Mouse (Mus musculus): Measurements from ENCODE around the gene Kcnab1. TPM values are rescaled to one million over a fixed set of nuclear protein-coding genes. Genes with fewer than 3 reads are reported as not detected.

Kcnab1 gene
- total and polyA plus RNA-seq, 3 experiments, result 0.38 to 0.81 (median 0.76) TPM

DNA sequence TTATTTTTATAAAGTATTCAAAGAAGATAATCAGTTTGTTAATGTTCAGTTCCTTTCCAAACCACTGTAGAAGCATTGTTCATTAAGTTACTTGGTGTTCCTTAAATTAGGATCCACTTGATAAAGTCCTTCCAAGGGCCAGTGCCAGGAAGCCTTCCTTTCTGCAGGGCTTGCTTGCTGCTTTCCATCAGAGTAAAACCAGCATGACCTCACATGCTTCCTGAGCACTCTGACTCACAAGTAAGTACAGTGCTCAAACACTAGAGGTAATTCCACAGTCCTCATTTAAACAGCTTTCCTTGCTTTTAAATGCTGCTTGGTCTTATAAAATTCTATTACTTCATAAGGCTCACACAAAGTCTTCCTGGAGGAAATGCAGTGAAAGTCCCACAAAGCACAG, 276.6 kb downstream of the Kcnab1 start:
- H3K9me3 ChIP-seq (replicated peaks; ENCODE audit: low read length), result no peaks in the 10 kb centered on the region
- peaks cover 28% of the 10 kb centered on the region for H3K79me2 ChIP-seq (replicated peaks; ENCODE audit: control insufficient read depth, extremely low read depth, insufficient read depth, poor library complexity, severe bottlenecking)
- H3K27ac ChIP-seq (ENCODE audit: insufficient read depth, low read depth), result no peak overlapping the region
- H3K4me1 ChIP-seq (ENCODE audit: control insufficient read depth in 1 of 2, insufficient read depth in 2 of 2), result peaks cover 0 to 17% of the 10 kb centered on the region in 2 experiments; a peak in 2 of 4 replicates
- H3K9ac ChIP-seq (ENCODE audit: insufficient read depth, low read depth), result no peak overlapping the region
- peaks cover 42 to 91% of the 10 kb centered on the region in 2 experiments for H3K36me3 ChIP-seq (replicated peaks in 1 of 2; ENCODE audit: control insufficient read depth in 1 of 2, insufficient read depth in 1 of 2, low read length in 1 of 2)
- dilution Hi-C loops (cut with MboI; ENCODE audit: extremely low pct_ligation_motif_present, extremely low pct_unique_long_range_greater_than_20kb, low sequenced_read_pairs), result no loop called here
- DNase-seq (ENCODE audit: extremely low read depth), result no peak
- no peaks in the 10 kb centered on the region for H3K27me3 ChIP-seq (replicated peaks)
- no peak overlapping the region for H3K4me2 ChIP-seq (ENCODE audit: insufficient read depth, low read depth, poor library complexity, severe bottlenecking)
- in situ Hi-C loops (cut with MboI; ENCODE audit: low pct_ligation_motif_present, low pct_unique_long_range_greater_than_20kb, low sequenced_read_pairs), result loop anchor here (10.0 to 25.0 kb wide), 2 partner anchors 149 to 277 kb away; partner anchors contain the start of gene Lekr1
- no peak overlapping the region for H3K4me3 ChIP-seq (replicated peaks in 1 of 3; ENCODE audit: low read depth in 2 of 3, low read length in 2 of 3, poor library complexity in 1 of 3)
- TF ChIP-seq JUND (conservative IDR thresholded peaks at IDR 0.05; ENCODE audit: low read depth, low read length), result no peak
- no peak for TF ChIP-seq CHD1 (IDR thresholded peaks at IDR 0.05; ENCODE audit: low read depth, low read length)
- no peak for TF ChIP-seq NELFE (IDR thresholded peaks at IDR 0.05; ENCODE audit: low read depth, low read length)
- TF ChIP-seq RCOR1 (conservative IDR thresholded peaks at IDR 0.05; ENCODE audit: low read depth, low read length), result no peak
- TF ChIP-seq GABPA (IDR thresholded peaks at IDR 0.05; ENCODE audit: insufficient replicate concordance, low read depth, low read length), result no peak
- no peak for TF ChIP-seq MAFK (IDR thresholded peaks at IDR 0.05; ENCODE audit: insufficient replicate concordance, low read length)
- TF ChIP-seq TCF12 (IDR thresholded peaks at IDR 0.05; ENCODE audit: low read depth, low read length), result no peak
- no peak for TF ChIP-seq SIN3A (IDR thresholded peaks at IDR 0.05; ENCODE audit: low read length)
- no peak for TF ChIP-seq BHLHE40 (IDR thresholded peaks at IDR 0.05; ENCODE audit: low read depth, low read length)
- no peak for TF ChIP-seq JUN (IDR thresholded peaks at IDR 0.05; ENCODE audit: insufficient read depth, low read depth, low read length)
- no peak for TF ChIP-seq NRF1 (IDR thresholded peaks at IDR 0.05; ENCODE audit: low read depth, low read length)
- no peak for TF ChIP-seq CHD2 (IDR thresholded peaks at IDR 0.05; ENCODE audit: low read length)
- TF ChIP-seq KAT2A (IDR thresholded peaks at IDR 0.05; ENCODE audit: insufficient replicate concordance, low read length), result no peak

DNA sequence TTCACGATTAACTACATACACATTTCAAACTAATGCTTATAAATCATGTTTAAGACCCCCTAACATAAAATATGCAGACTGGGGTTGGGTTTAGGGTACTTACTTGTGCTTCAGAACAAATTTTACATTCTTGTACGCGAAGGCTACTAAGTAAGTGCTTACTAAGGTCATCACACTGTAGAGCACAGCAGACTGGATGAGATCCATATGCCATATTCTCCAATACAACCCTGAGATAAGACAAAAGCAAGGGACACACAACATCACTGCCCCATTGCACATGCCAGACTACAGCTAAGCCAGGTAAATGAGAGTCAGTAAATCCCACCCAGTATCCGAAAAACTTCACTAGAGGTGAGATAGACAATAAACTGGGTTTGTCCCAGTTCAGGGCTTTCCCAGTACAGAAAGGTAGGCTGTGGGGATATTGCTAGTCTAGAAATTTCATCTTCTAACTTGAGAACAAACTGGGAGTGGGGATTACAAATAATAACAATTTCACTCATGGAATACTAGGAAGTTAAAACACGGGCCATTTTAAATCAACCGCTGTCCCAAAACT, 282.1 kb downstream of the Kcnab1 start:
- H3K27me3 ChIP-seq (replicated peaks), result no peaks in the 10 kb centered on the region
- H3K9me3 ChIP-seq (replicated peaks; ENCODE audit: low read length), result no peaks in the 10 kb centered on the region
- H3K4me3 ChIP-seq (replicated peaks in 1 of 3; ENCODE audit: low read depth in 2 of 3, low read length in 2 of 3, poor library complexity in 1 of 3), result peak overlapping the region; percentile 87 to 96 (median 87)
- H3K79me2 ChIP-seq (replicated peaks; ENCODE audit: control insufficient read depth, extremely low read depth, insufficient read depth, poor library complexity, severe bottlenecking), result peaks cover 41% of the 10 kb centered on the region
- H3K4me1 ChIP-seq (ENCODE audit: control insufficient read depth in 1 of 2, insufficient read depth in 2 of 2), result peaks cover 0 to 17% of the 10 kb centered on the region in 2 experiments; a peak in 1 of 4 replicates
- no peak for TF ChIP-seq ELF1 (IDR thresholded peaks at IDR 0.05; ENCODE audit: low read depth, low read length)
- 0 out of 2 replicates have a peak, but pooled peaks have one; percentile 43 for TF ChIP-seq POLR2AphosphoS2 (IDR thresholded peaks at IDR 0.05; ENCODE audit: low read depth, low read length)
- no peak for TF ChIP-seq PAX5 (IDR thresholded peaks at IDR 0.05; ENCODE audit: low read length)
- TF ChIP-seq GABPA (IDR thresholded peaks at IDR 0.05; ENCODE audit: insufficient replicate concordance, low read depth, low read length), result no peak
- no peak for TF ChIP-seq IRF4 (IDR thresholded peaks at IDR 0.05; ENCODE audit: low read depth, low read length)
- TF ChIP-seq CTCF (conservative IDR thresholded peaks at IDR 0.05 in 1 of 2, IDR thresholded peaks at IDR 0.05 in 1 of 2; ENCODE audit: low read depth in 2 of 2, low read length in 2 of 2), result no peak
- no peak for TF ChIP-seq TCF12 (IDR thresholded peaks at IDR 0.05; ENCODE audit: low read depth, low read length)
- TF ChIP-seq JUN (IDR thresholded peaks at IDR 0.05; ENCODE audit: insufficient read depth, low read depth, low read length), result no peak
- TF ChIP-seq EP300 (IDR thresholded peaks at IDR 0.05; ENCODE audit: low read length), result peak; percentile 20; the same call in 1 of the 2 replicates
- peak overlapping the region; percentile 92 for H3K9ac ChIP-seq (ENCODE audit: insufficient read depth, low read depth)
- peaks cover 24 to 38% of the 10 kb centered on the region in 2 experiments for H3K36me3 ChIP-seq (replicated peaks in 1 of 2; ENCODE audit: control insufficient read depth in 1 of 2, insufficient read depth in 1 of 2, low read length in 1 of 2)
- no peak overlapping the region for H3K27ac ChIP-seq (ENCODE audit: insufficient read depth, low read depth)
- dilution Hi-C loops (cut with MboI; ENCODE audit: extremely low pct_ligation_motif_present, extremely low pct_unique_long_range_greater_than_20kb, low sequenced_read_pairs) (no loop called here), in situ Hi-C loops (cut with MboI; ENCODE audit: low pct_ligation_motif_present, low pct_unique_long_range_greater_than_20kb, low sequenced_read_pairs) (loop anchor here (25.0 kb wide), 1 partner anchor 271 kb away; the partner anchor contains the start of gene Lekr1)
- H3K4me2 ChIP-seq (ENCODE audit: insufficient read depth, low read depth, poor library complexity, severe bottlenecking), result peak overlapping the region; percentile 81
- peak; percentile 7 for DNase-seq (ENCODE audit: extremely low read depth)
